ENCODE assay signal across 16 mouse cellular contexts in the genomic region with DNA sequence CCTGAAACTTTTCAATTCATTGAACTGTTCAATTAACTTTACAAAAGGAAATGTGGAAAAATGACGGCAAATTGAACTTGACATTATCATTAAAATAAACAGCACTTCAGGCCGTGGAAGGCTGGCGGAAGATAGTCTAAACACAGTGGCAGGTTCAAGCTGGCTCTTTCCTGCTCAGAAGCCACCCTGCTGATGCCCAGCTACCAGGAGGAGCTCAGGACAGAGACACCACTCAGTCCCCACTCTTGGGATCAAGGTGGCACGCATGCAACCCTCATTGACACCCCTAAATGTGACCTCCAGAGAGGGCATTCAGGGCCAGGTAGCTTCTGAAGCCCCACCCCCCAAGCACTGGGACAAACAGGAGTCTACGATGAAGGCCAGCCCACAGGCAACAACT.
"Had no signal": no experiment of that assay in that cellular context is flagged by ENCODE, and none has a peak within 500 bp of the region (broad histone marks: within the 10 kb centered on the region; RNA-seq: fewer than 3 reads in every experiment).

No protein-coding gene starts in this region.

- H3K27ac ChIP-seq: neural tube, embryonic 13.5 days; neural tube, embryonic 15.5 days; stomach, embryonic 15.5 days; stomach, postnatal 0 days had no signal

- H3K27me3 ChIP-seq: stomach, embryonic 15.5 days had no signal

- H3K9me3 ChIP-seq: neural tube, embryonic 13.5 days; neural tube, embryonic 15.5 days; stomach, embryonic 15.5 days had no signal

- H3K9ac ChIP-seq: neural tube, embryonic 13.5 days; neural tube, embryonic 15.5 days; stomach, embryonic 15.5 days had no signal

- DNase-seq: retina, postnatal 1 day; right cerebral cortex, adult 18-20 months; right cerebral cortex, postnatal 14 days; right cerebral cortex, postnatal 25 days; right cerebral cortex, postnatal 4 days; spleen, adult 18-20 months; thymus, adult 18-20 months; thymus, adult 2 months; thymus, postnatal 14 days; thymus, postnatal 25 days; thymus, postnatal 36 days; thymus, postnatal 4 days had no signal

- H3K4me3 ChIP-seq: neural tube, embryonic 13.5 days; neural tube, embryonic 15.5 days; stomach, embryonic 15.5 days had no signal

- H3K36me3 ChIP-seq: neural tube, embryonic 13.5 days; neural tube, embryonic 15.5 days; stomach, embryonic 15.5 days had no signal

- H3K4me1 ChIP-seq: stomach, embryonic 15.5 days had no signal
